Mouse (Mus musculus): ENCODE results near the gene Ubqln4. TPM values are rescaled to one million over a fixed set of nuclear protein-coding genes. Genes with fewer than 3 reads are reported as not detected.

The Ubqln4 gene
- polyA plus RNA-seq, 1 experiment from 2014 or later: 62.6 TPM

- H3K4me1 ChIP-seq (replicated peaks; ENCODE audit: control insufficient read depth, insufficient read depth, low read length): peaks cover 16% of the 10 kb centered on the region
- 8% methylated on average over 11 of the region's 11 CpGs for WGBS
- no peak for ATAC-seq (ENCODE audit: low FRiP score)
These were observed 23.3 kb upstream of the Ubqln4 start for GRCm38 (mm10) chr3:88530082-88530864.

DNA sequence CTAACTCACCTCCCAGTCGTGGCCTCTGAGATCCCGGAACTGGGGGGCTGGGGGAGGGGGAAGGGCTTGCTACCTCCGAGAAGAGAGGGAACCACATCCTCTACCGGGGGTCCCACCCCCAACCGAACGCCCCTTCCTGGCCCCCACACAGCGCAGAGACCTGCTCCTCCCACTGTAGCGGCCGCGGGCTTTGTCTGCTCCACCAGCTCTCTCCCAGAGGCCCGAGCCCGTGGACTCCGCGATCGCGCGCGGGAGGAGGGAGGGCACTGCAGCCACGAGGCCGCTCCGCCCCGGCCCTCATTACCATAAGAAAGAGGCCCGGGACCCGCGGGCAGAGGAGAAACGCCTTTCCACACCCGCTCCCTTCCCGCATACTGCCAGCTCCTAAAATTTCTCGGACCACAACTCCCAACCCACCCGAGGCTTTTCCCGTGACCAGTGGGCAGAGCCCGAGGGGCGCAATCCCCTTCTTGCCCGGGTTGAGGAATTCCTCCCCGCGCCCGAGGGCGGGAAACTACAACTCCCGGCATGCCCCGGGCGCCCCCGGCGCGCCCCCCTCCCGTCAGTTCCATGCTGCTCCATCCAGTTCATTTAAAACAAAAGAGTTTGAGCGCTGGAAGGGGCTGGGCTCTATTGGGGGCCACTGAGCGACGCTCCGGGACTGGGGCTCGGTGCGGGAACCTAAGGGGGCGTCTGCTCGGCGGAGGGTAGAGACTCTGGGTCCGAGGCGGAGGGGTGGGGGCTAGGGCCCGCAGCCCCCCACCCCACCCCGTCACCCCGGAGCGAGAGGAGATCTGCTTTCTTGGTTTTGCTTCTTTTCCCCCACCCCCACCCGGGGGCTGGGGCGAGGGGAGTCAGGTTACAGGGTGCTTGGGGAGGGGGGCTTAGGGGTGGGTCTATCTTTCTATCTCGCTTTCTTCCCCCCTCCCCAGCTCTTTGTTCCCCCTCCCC is 21.9 kb upstream of the Ubqln4 start:
- no peaks in the 10 kb centered on the region for H3K9me3 ChIP-seq (ENCODE audit: control insufficient read depth, low read length)
- H3K27ac ChIP-seq (ENCODE audit: low read depth, low read length): peak overlapping the region; percentile 97
- H3K4me2 ChIP-seq (replicated peaks; ENCODE audit: low read depth, low read length): peak overlapping the region; percentile 84
- DNase-seq (ENCODE audit: low spot score) (peak; percentile 92), ATAC-seq (ENCODE audit: low FRiP score) (peak; percentile 86)
- H3K36me3 ChIP-seq (ENCODE audit: control insufficient read depth, insufficient read depth, low read length): peaks cover 3% of the 10 kb centered on the region; the same call in 1 of the 2 replicates
- peak overlapping the region; percentile 99 for H3K9ac ChIP-seq (ENCODE audit: low read depth, low read length)
- peak overlapping the region; percentile 94 for H3K4me3 ChIP-seq (ENCODE audit: low read depth, low read length)
- H3K27me3 ChIP-seq (ENCODE audit: control insufficient read depth, insufficient read depth, low read length): no peaks in the 10 kb centered on the region
- under 1% methylated on average over 49 of the region's 63 CpGs for WGBS
- peaks cover 29% of the 10 kb centered on the region for H3K4me1 ChIP-seq (replicated peaks; ENCODE audit: control insufficient read depth, insufficient read depth, low read length)

More at GRCm38 (mm10) chr3:88530082-88530864, 23.3 kb upstream of the Ubqln4 start:
- peak overlapping the region; percentile 97 for H3K27ac ChIP-seq (ENCODE audit: low read depth, low read length)
- no peaks in the 10 kb centered on the region for H3K27me3 ChIP-seq (ENCODE audit: control insufficient read depth, insufficient read depth, low read length)
- H3K4me3 ChIP-seq (ENCODE audit: low read depth, low read length): peak overlapping the region; percentile 94
- no peaks in the 10 kb centered on the region for H3K36me3 ChIP-seq (ENCODE audit: control insufficient read depth, insufficient read depth, low read length)
- DNase-seq (ENCODE audit: low spot score): peak; percentile 48
- H3K9me3 ChIP-seq (ENCODE audit: control insufficient read depth, low read length): no peaks in the 10 kb centered on the region
- peak overlapping the region; percentile 99 for H3K9ac ChIP-seq (ENCODE audit: low read depth, low read length)
- H3K4me2 ChIP-seq (replicated peaks; ENCODE audit: low read depth, low read length): peak overlapping the region; percentile 84

DNA sequence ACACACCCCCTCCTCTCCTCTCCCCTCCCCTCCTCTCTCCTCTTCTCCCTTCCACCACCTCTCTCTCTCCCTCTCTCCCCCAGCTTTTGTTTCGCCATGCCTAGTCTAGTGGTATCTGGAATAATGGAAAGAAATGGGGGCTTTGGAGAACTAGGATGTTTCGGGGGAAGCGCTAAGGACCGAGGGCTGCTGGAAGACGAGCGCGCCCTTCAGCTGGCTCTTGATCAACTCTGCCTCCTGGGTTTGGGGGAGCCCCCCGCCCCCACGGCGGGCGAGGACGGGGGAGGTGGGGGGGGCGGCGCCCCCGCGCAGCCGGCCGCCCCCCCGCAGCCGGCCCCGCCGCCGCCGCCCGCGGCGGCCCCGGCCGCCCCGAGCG is 21.3 kb upstream of the Ubqln4 start, which contains the start of gene Mex3a:
Gene Mex3a (plus strand): TSS at position 97 of the 376 bp plus-strand sequence.
- no peaks in the 10 kb centered on the region for H3K9me3 ChIP-seq (ENCODE audit: control insufficient read depth, low read length)
- H3K9ac ChIP-seq (ENCODE audit: low read depth, low read length): peak within 1 kb of the TSS; percentile 99
- ATAC-seq (ENCODE audit: low FRiP score) (no peak), DNase-seq (ENCODE audit: low spot score) (no peak)
- peaks cover 34% of the 10 kb centered on the region for H3K4me1 ChIP-seq (replicated peaks; ENCODE audit: control insufficient read depth, insufficient read depth, low read length)
- WGBS: 0% methylated on average over 15 of the region's 31 CpGs
- peak within 1 kb of the TSS; percentile 94 for H3K4me3 ChIP-seq (ENCODE audit: low read depth, low read length)
- H3K27me3 ChIP-seq (ENCODE audit: control insufficient read depth, insufficient read depth, low read length): no peaks in the 10 kb centered on the region
- H3K4me2 ChIP-seq (replicated peaks; ENCODE audit: low read depth, low read length): peak within 1 kb of the TSS; percentile 93
- H3K27ac ChIP-seq (ENCODE audit: low read depth, low read length): peak within 1 kb of the TSS; percentile 97
- peaks cover 6% of the 10 kb centered on the region; the same call in 1 of the 2 replicates for H3K36me3 ChIP-seq (ENCODE audit: control insufficient read depth, insufficient read depth, low read length)

- peak; percentile 43 for ATAC-seq (ENCODE audit: low FRiP score)
- peak; percentile 83 for DNase-seq (ENCODE audit: low spot score)
- peaks cover 9% of the 10 kb centered on the region; the same call in 1 of the 2 replicates for H3K36me3 ChIP-seq (ENCODE audit: control insufficient read depth, insufficient read depth, low read length)
- peaks cover 32% of the 10 kb centered on the region for H3K4me1 ChIP-seq (replicated peaks; ENCODE audit: control insufficient read depth, insufficient read depth, low read length)
- peak overlapping the region; percentile 99 for H3K9ac ChIP-seq (ENCODE audit: low read depth, low read length)
- under 1% methylated on average over 37 of the region's 40 CpGs for WGBS
- no peaks in the 10 kb centered on the region for H3K27me3 ChIP-seq (ENCODE audit: control insufficient read depth, insufficient read depth, low read length)
- H3K27ac ChIP-seq (ENCODE audit: low read depth, low read length): peak overlapping the region; percentile 97
- H3K4me2 ChIP-seq (replicated peaks; ENCODE audit: low read depth, low read length): peak overlapping the region; percentile 93
- no peaks in the 10 kb centered on the region for H3K9me3 ChIP-seq (ENCODE audit: control insufficient read depth, low read length)
- peak overlapping the region; percentile 94 for H3K4me3 ChIP-seq (ENCODE audit: low read depth, low read length)
These were observed 20.7 kb upstream of the Ubqln4 start for GRCm38 (mm10) chr3:88532689-88533511.

- 0% methylated on average over 5 of the region's 5 CpGs for WGBS
- H3K4me3 ChIP-seq (ENCODE audit: low read depth, low read length): peak overlapping the region; percentile 94
These were observed 19.9 kb upstream of the Ubqln4 start for GRCm38 (mm10) chr3:88533706-88534105.

DNA sequence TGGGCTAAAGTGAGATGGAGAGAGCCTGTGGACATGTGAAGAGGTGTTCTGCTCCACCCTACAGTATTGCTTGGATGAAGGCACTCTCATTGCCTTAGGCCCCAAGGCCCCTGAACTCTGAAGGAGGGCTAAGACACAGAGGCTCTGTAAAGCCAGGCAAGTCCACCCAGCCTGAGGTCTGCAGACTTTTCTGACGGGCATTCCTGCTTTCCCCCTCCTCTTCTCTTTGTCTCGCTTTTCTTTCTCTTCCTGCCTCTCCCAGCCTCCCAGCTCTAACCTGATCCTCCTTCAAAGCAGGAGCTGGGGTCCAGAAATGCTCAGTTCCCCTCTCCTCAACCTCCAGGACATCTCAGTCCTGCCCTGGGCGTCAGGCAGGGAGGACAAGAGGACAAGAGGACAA is 18.6 kb upstream of the Ubqln4 start:
- no peaks in the 10 kb centered on the region for H3K9me3 ChIP-seq (ENCODE audit: control insufficient read depth, low read length)
- H3K4me3 ChIP-seq (ENCODE audit: low read depth, low read length): peak overlapping the region; percentile 94
- H3K27ac ChIP-seq (ENCODE audit: low read depth, low read length): 0 out of 2 replicates have a peak overlapping the region, but pooled peaks have one; percentile 24
- H3K4me2 ChIP-seq (replicated peaks; ENCODE audit: low read depth, low read length): peak overlapping the region; percentile 93
- ATAC-seq (ENCODE audit: low FRiP score): no peak
- no peaks in the 10 kb centered on the region for H3K27me3 ChIP-seq (ENCODE audit: control insufficient read depth, insufficient read depth, low read length)
- WGBS: 7% methylated on average over 3 of the region's 3 CpGs
- peaks cover 15% of the 10 kb centered on the region for H3K36me3 ChIP-seq (ENCODE audit: control insufficient read depth, insufficient read depth, low read length)
- peaks cover 38% of the 10 kb centered on the region for H3K4me1 ChIP-seq (replicated peaks; ENCODE audit: control insufficient read depth, insufficient read depth, low read length)
- DNase-seq (ENCODE audit: low spot score): peak; percentile 33
- H3K9ac ChIP-seq (ENCODE audit: low read depth, low read length): peak overlapping the region; percentile 99

More at GRCm38 (mm10) chr3:88533706-88534105, 19.9 kb upstream of the Ubqln4 start:
- no peak for DNase-seq (ENCODE audit: low spot score)
- H3K4me1 ChIP-seq (replicated peaks; ENCODE audit: control insufficient read depth, insufficient read depth, low read length): peaks cover 36% of the 10 kb centered on the region
- peak overlapping the region; percentile 99 for H3K9ac ChIP-seq (ENCODE audit: low read depth, low read length)
- H3K27ac ChIP-seq (ENCODE audit: low read depth, low read length): peak overlapping the region; percentile 97
- H3K9me3 ChIP-seq (ENCODE audit: control insufficient read depth, low read length): no peaks in the 10 kb centered on the region
- H3K4me2 ChIP-seq (replicated peaks; ENCODE audit: low read depth, low read length): peak overlapping the region; percentile 93
- ATAC-seq (ENCODE audit: low FRiP score): no peak
- H3K27me3 ChIP-seq (ENCODE audit: control insufficient read depth, insufficient read depth, low read length): no peaks in the 10 kb centered on the region
- H3K36me3 ChIP-seq (ENCODE audit: control insufficient read depth, insufficient read depth, low read length): peaks cover 15% of the 10 kb centered on the region

GRCm38 (mm10) chr3:88535527-88535926 is 18.0 kb upstream of the Ubqln4 start:
- Histone ChIP-seq H3K4me2 (replicated peaks; ENCODE audit: low read depth, low read length) (peak overlapping the region; percentile 93), H3K36me3 (ENCODE audit: control insufficient read depth, insufficient read depth, low read length) (peaks cover 15% of the 10 kb centered on the region), H3K4me3 (ENCODE audit: low read depth, low read length) (peak overlapping the region; percentile 94), H3K9me3 (ENCODE audit: control insufficient read depth, low read length) (no peaks in the 10 kb centered on the region), H3K4me1 (replicated peaks; ENCODE audit: control insufficient read depth, insufficient read depth, low read length) (peaks cover 38% of the 10 kb centered on the region), H3K27me3 (ENCODE audit: control insufficient read depth, insufficient read depth, low read length) (no peaks in the 10 kb centered on the region), H3K9ac (ENCODE audit: low read depth, low read length) (peak overlapping the region; percentile 99), H3K27ac (ENCODE audit: low read depth, low read length) (0 out of 2 replicates have a peak overlapping the region, but pooled peaks have one; percentile 24)
- ATAC-seq (ENCODE audit: low FRiP score) (no peak), DNase-seq (ENCODE audit: low spot score) (peak; percentile 23)
- WGBS: 40% methylated on average over 4 of the region's 4 CpGs

All from hindbrain, embryonic 11.5 days (tissue).